Mouse (Mus musculus) liver, embryonic 16.5 days (tissue): ENCODE results near the gene Plxdc1. TPM values are rescaled to one million over a fixed set of nuclear protein-coding genes. Genes with fewer than 3 reads are reported as not detected.

Experiments used
- ATAC-seq: fragments of 200-750 bp; cut with Nextera tagmentation; 2 replicates; pipeline ENCODE4 v1.8.0; 2017; ENCODE audit warnings: low read depth, mild to moderate bottlenecking, moderate number of reproducible peaks, moderate library complexity
- H3K27ac ChIP-seq: fragments of 300-500 bp; sonication (generic); 2 replicates; pipeline ENCODE4 v1.5.1; 2014; ENCODE audit warnings: mild to moderate bottlenecking, low read length
- H3K27me3 ChIP-seq: fragments of 300-500 bp; sonication (generic); 2 replicates; pipeline ENCODE4 v1.6.1; 2014; ENCODE audit warnings: low read depth, low read length, mixed read lengths; ENCODE audit not compliant: control insufficient read depth, insufficient read depth
- H3K36me3 ChIP-seq: fragments of 300-500 bp; sonication (generic); 2 replicates; pipeline ENCODE4 v1.6.1; 2014; ENCODE audit warnings: mild to moderate bottlenecking; ENCODE audit not compliant: control insufficient read depth, insufficient read depth
- H3K4me1 ChIP-seq: fragments of 300-500 bp; sonication (generic); 2 replicates; pipeline ENCODE4 v1.6.1; 2014; ENCODE audit warnings: low read depth, low read length, mixed read lengths; ENCODE audit not compliant: control insufficient read depth
- H3K4me2 ChIP-seq: fragments of 300-500 bp; sonication (generic); 2 replicates; pipeline ENCODE4 v1.6.1; 2014; ENCODE audit warnings: low read depth, low read length, mixed read lengths
- H3K4me3 ChIP-seq: fragments of 300-500 bp; sonication (generic); 2 replicates; pipeline ENCODE4 v1.5.1; 2014; ENCODE audit warnings: low read depth, mild to moderate bottlenecking, low read length
- H3K9ac ChIP-seq: fragments of 300-500 bp; sonication (generic); 2 replicates; pipeline ENCODE4 v1.6.1; 2014; ENCODE audit warnings: low read depth, low read length
- H3K9me3 ChIP-seq: fragments of 300-500 bp; sonication (generic); replicated peaks from 2 replicates; pipeline ENCODE4 v1.6.1; 2016; ENCODE audit warnings: low read length; ENCODE audit not compliant: control insufficient read depth
- WGBS: fragments of 180-500 bp; shearing (Covaris S2); extraction: QIAGEN DNeasy Blood & Tissue Kit; methylation state at CpG from one replicate; pipeline ENCODE4 v1.1.7; 2014; ENCODE audit not compliant: insufficient replicate concordance; 5-methylcytosine and 5-hydroxymethylcytosine counted together
- polyA plus RNA-seq: library from polyadenylated mRNA; unstranded; fragments of >200 nt; fragmentation: Nextera tagmentation; extraction: Ambion mirVana; gene quantifications from 2 replicates; pipeline ENCODE4 v1.2.1, GENCODE M21; 2015

Gene Plxdc1
- polyA plus RNA-seq, 1 experiment from 2014 or later: 1.2 TPM

GRCm38 (mm10) chr11:98005076-98005475, 18.8 kb upstream of the Plxdc1 start:
- H3K9ac ChIP-seq: no peak overlapping the region
- H3K27me3 ChIP-seq: no peaks in the 10 kb centered on the region; the same call in none of the 2 replicates
- ATAC-seq: peak; percentile 17; the same call in 1 of the 2 replicates
- H3K4me1 ChIP-seq: no peaks in the 10 kb centered on the region
- H3K4me3 ChIP-seq: no peak overlapping the region
- H3K27ac ChIP-seq: no peak overlapping the region
- H3K36me3 ChIP-seq: no peaks in the 10 kb centered on the region
- no peak overlapping the region for H3K4me2 ChIP-seq
- 42% methylated on average over 13 of the region's 13 CpGs for WGBS
- no peaks in the 10 kb centered on the region for H3K9me3 ChIP-seq

- no peak overlapping the region for H3K4me3 ChIP-seq
- H3K4me1 ChIP-seq: peaks cover 2% of the 10 kb centered on the region; the same call in 1 of the 2 replicates
- H3K4me2 ChIP-seq: no peak overlapping the region
- H3K27me3 ChIP-seq: no peaks in the 10 kb centered on the region; the same call in none of the 2 replicates
- H3K27ac ChIP-seq: no peak overlapping the region
- H3K9me3 ChIP-seq: no peaks in the 10 kb centered on the region
- ATAC-seq: no peak
- WGBS: 66% methylated on average over 8 of the region's 8 CpGs
- no peaks in the 10 kb centered on the region for H3K36me3 ChIP-seq
- no peak overlapping the region for H3K9ac ChIP-seq
Observed at GRCm38 (mm10) chr11:98004161-98004560, 17.9 kb upstream of the Plxdc1 start.

- Histone ChIP-seq H3K27ac (no peak overlapping the region), H3K27me3 (no peaks in the 10 kb centered on the region; the same call in none of the 2 replicates), H3K36me3 (no peaks in the 10 kb centered on the region), H3K4me2 (peak overlapping the region; percentile 28), H3K9me3 (no peaks in the 10 kb centered on the region), H3K9ac (no peak overlapping the region), H3K4me1 (peaks cover 4% of the 10 kb centered on the region; the same call in 1 of the 2 replicates), H3K4me3 (peak overlapping the region; percentile 1; the same call in 1 of the 2 replicates)
- 0 out of 2 replicates have a peak, but pooled peaks have one; percentile 9 for ATAC-seq
- WGBS: 29% methylated on average over 17 of the region's 17 CpGs
Observed at GRCm38 (mm10) chr11:98003171-98003671, 17.0 kb upstream of the Plxdc1 start.

- ATAC-seq: no peak
- Histone ChIP-seq H3K4me1 (peaks cover 8% of the 10 kb centered on the region; the same call in 1 of the 2 replicates), H3K27me3 (no peaks in the 10 kb centered on the region; the same call in none of the 2 replicates), H3K27ac (no peak overlapping the region), H3K9ac (no peak overlapping the region), H3K9me3 (no peaks in the 10 kb centered on the region), H3K4me2 (peak overlapping the region; percentile 28), H3K36me3 (no peaks in the 10 kb centered on the region), H3K4me3 (peak overlapping the region; percentile 1; the same call in 1 of the 2 replicates)
- WGBS: 10% methylated on average over 12 of the region's 12 CpGs
Observed at GRCm38 (mm10) chr11:98002627-98003026, 16.4 kb upstream of the Plxdc1 start.

GRCm38 (mm10) chr11:98001986-98002385, 15.7 kb upstream of the Plxdc1 start:
- no peak overlapping the region for H3K9ac ChIP-seq
- no peak for ATAC-seq
- H3K36me3 ChIP-seq: no peaks in the 10 kb centered on the region
- 51% methylated on average over 6 of the region's 6 CpGs for WGBS
- H3K27me3 ChIP-seq: no peaks in the 10 kb centered on the region; the same call in none of the 2 replicates
- H3K4me3 ChIP-seq: no peak overlapping the region
- no peak overlapping the region for H3K4me2 ChIP-seq
- no peaks in the 10 kb centered on the region for H3K9me3 ChIP-seq
- peaks cover 8% of the 10 kb centered on the region; the same call in 1 of the 2 replicates for H3K4me1 ChIP-seq
- no peak overlapping the region for H3K27ac ChIP-seq

GRCm38 (mm10) chr11:98001351-98001824, 15.1 kb upstream of the Plxdc1 start:
- Histone ChIP-seq H3K4me3 (no peak overlapping the region), H3K27me3 (no peaks in the 10 kb centered on the region; the same call in none of the 2 replicates), H3K9ac (no peak overlapping the region), H3K36me3 (no peaks in the 10 kb centered on the region), H3K4me2 (no peak overlapping the region), H3K27ac (no peak overlapping the region), H3K4me1 (peaks cover 8% of the 10 kb centered on the region; the same call in 1 of the 2 replicates), H3K9me3 (no peaks in the 10 kb centered on the region)
- no peak for ATAC-seq
- WGBS: 30% methylated on average over 11 of the region's 11 CpGs

- Histone ChIP-seq H3K36me3 (no peaks in the 10 kb centered on the region), H3K9me3 (no peaks in the 10 kb centered on the region), H3K9ac (no peak overlapping the region), H3K27ac (no peak overlapping the region), H3K4me1 (peaks cover 11% of the 10 kb centered on the region), H3K27me3 (peaks cover 4% of the 10 kb centered on the region), H3K4me2 (no peak overlapping the region), H3K4me3 (no peak overlapping the region)
- WGBS: 24% methylated on average over 7 of the region's 7 CpGs
- ATAC-seq: no peak
Observed at GRCm38 (mm10) chr11:98000378-98001140, 14.3 kb upstream of the Plxdc1 start.

GRCm38 (mm10) chr11:97999748-98000147, 13.5 kb upstream of the Plxdc1 start:
- Histone ChIP-seq H3K4me1 (peaks cover 15% of the 10 kb centered on the region), H3K27me3 (peaks cover 4% of the 10 kb centered on the region), H3K9me3 (no peaks in the 10 kb centered on the region), H3K36me3 (no peaks in the 10 kb centered on the region), H3K4me2 (no peak overlapping the region), H3K9ac (no peak overlapping the region), H3K27ac (no peak overlapping the region), H3K4me3 (no peak overlapping the region)
- 33% methylated on average over 5 of the region's 5 CpGs for WGBS
- 0 out of 2 replicates have a peak, but pooled peaks have one; percentile 11 for ATAC-seq
